Comparison of ENCODE assay signal across 9 mouse cellular contexts in genomic region chr13:34299351-34300333, GRCm38 (mm10). TPM values are rescaled to one million over a fixed set of nuclear protein-coding genes. Genes with fewer than 3 reads are reported as not detected.
DNase-seq lines count a peak whose midpoint lies in the region; ATAC-seq and TF ChIP-seq lines count a peak whose summit lies in the region.
"Had no signal": no experiment of that assay in that cellular context is flagged by ENCODE, and none has a peak within 500 bp of the region (broad histone marks: within the 10 kb centered on the region; RNA-seq: fewer than 3 reads in every experiment).

No protein-coding gene starts in this region.

- TF ChIP-seq CTCF in lung, embryonic 14.5 days (IDR thresholded peaks at IDR 0.05; ENCODE audit: low read depth) = peak; percentile 52
- TF ChIP-seq CTCF in cortical plate, adult 2 months (IDR thresholded peaks at IDR 0.05; ENCODE audit: extremely low read depth, insufficient read depth, low read length) = 0 out of 2 replicates have a peak, but pooled peaks have one; percentile 2

- H3K4me2 ChIP-seq in lung, embryonic 14.5 days = no peak overlapping the region
- no peak overlapping the region for H3K4me2 ChIP-seq in limb, embryonic 13.5 days (replicated peaks)
- H3K4me2 ChIP-seq in stomach, embryonic 16.5 days (ENCODE audit: low read depth, low read length) = no peak overlapping the region
- H3K4me2 ChIP-seq in midbrain, embryonic 16.5 days (ENCODE audit: low read length) = no peak overlapping the region
- H3K4me2 ChIP-seq: hindbrain, embryonic 15.5 days had no signal

- no peaks in the 10 kb centered on the region for H3K36me3 ChIP-seq in lung, embryonic 14.5 days (ENCODE audit: insufficient read depth)
- peaks cover 6% of the 10 kb centered on the region for H3K36me3 ChIP-seq in limb, embryonic 13.5 days
- H3K36me3 ChIP-seq in stomach, embryonic 16.5 days (ENCODE audit: control insufficient read depth, insufficient read depth, low read length) = no peaks in the 10 kb centered on the region
- H3K36me3 ChIP-seq in midbrain, embryonic 16.5 days (ENCODE audit: control insufficient read depth, insufficient read depth, low read length) = peaks cover 12% of the 10 kb centered on the region

- no peaks in the 10 kb centered on the region for H3K4me1 ChIP-seq in lung, embryonic 14.5 days (ENCODE audit: insufficient read depth)
- peaks cover 7% of the 10 kb centered on the region for H3K4me1 ChIP-seq in cortical plate, adult 2 months (ENCODE audit: control insufficient read depth, insufficient read depth, low read length)
- peaks cover 13% of the 10 kb centered on the region for H3K4me1 ChIP-seq in limb, embryonic 13.5 days
- H3K4me1 ChIP-seq in stomach, embryonic 16.5 days (ENCODE audit: control insufficient read depth, insufficient read depth, low read length) = peaks cover 4% of the 10 kb centered on the region; the same call in 1 of the 2 replicates
- peaks cover 5% of the 10 kb centered on the region; the same call in 1 of the 2 replicates for H3K4me1 ChIP-seq in midbrain, embryonic 16.5 days (ENCODE audit: control insufficient read depth, insufficient read depth, low read length)
- H3K4me1 ChIP-seq: hindbrain, embryonic 15.5 days had no signal

- DNase-seq in lung, embryonic 14.5 days = no peak
- no peak for DNase-seq in lung, postnatal 10 days
- DNase-seq in urinary bladder, adult 2 months (ENCODE audit: low spot score) = no peak
- DNase-seq: thymus, postnatal 25 days had no signal

- no peak for TF ChIP-seq POLR2A in cortical plate, adult 2 months (IDR thresholded peaks at IDR 0.05; ENCODE audit: extremely low read depth, insufficient read depth, low read length)

- H3K27me3 ChIP-seq in lung, embryonic 14.5 days (ENCODE audit: insufficient read depth, low read length) = no peaks in the 10 kb centered on the region
- no peaks in the 10 kb centered on the region for H3K27me3 ChIP-seq in limb, embryonic 13.5 days
- no peaks in the 10 kb centered on the region for H3K27me3 ChIP-seq in stomach, embryonic 16.5 days (ENCODE audit: control insufficient read depth, insufficient read depth, low read length)
- no peaks in the 10 kb centered on the region for H3K27me3 ChIP-seq in midbrain, embryonic 16.5 days (ENCODE audit: control insufficient read depth, insufficient read depth, low read depth, low read length)
- H3K27me3 ChIP-seq: hindbrain, embryonic 15.5 days had no signal

- 58% methylated on average over 7 of the region's 7 CpGs for WGBS in lung, embryonic 14.5 days
- WGBS in limb, embryonic 13.5 days = 59% methylated on average over 7 of the region's 7 CpGs
- 58% methylated on average over 7 of the region's 7 CpGs for WGBS in stomach, embryonic 16.5 days
- WGBS in midbrain, embryonic 16.5 days = 93% methylated on average over 7 of the region's 7 CpGs

- no peak overlapping the region for H3K4me3 ChIP-seq in lung, embryonic 14.5 days (ENCODE audit: low read depth, low read length)
- no peak overlapping the region for H3K4me3 ChIP-seq in cortical plate, adult 2 months (ENCODE audit: insufficient read depth, low read length)
- H3K4me3 ChIP-seq in limb, embryonic 13.5 days = no peak overlapping the region
- no peak overlapping the region for H3K4me3 ChIP-seq in stomach, embryonic 16.5 days (replicated peaks; ENCODE audit: low read length)
- H3K4me3 ChIP-seq in midbrain, embryonic 16.5 days (ENCODE audit: low read depth, low read length) = no peak overlapping the region
- H3K4me3 ChIP-seq: hindbrain, embryonic 15.5 days had no signal

- H3K9me3 ChIP-seq in lung, embryonic 14.5 days (ENCODE audit: low read depth, low read length) = no peaks in the 10 kb centered on the region
- no peaks in the 10 kb centered on the region for H3K9me3 ChIP-seq in limb, embryonic 13.5 days
- H3K9me3 ChIP-seq in stomach, embryonic 16.5 days (replicated peaks; ENCODE audit: control insufficient read depth, low read length) = no peaks in the 10 kb centered on the region
- H3K9me3 ChIP-seq in midbrain, embryonic 16.5 days (replicated peaks; ENCODE audit: control insufficient read depth, low read length, poor library complexity, severe bottlenecking) = no peaks in the 10 kb centered on the region
- H3K9me3 ChIP-seq: hindbrain, embryonic 15.5 days had no signal

- no peak overlapping the region for H3K27ac ChIP-seq in lung, embryonic 14.5 days (ENCODE audit: low read depth)
- H3K27ac ChIP-seq in cortical plate, adult 2 months (ENCODE audit: insufficient read depth, low read length) = no peak overlapping the region; the same call in 1 of the 2 replicates
- H3K27ac ChIP-seq in limb, embryonic 13.5 days = no peak overlapping the region
- H3K27ac ChIP-seq in stomach, embryonic 16.5 days (ENCODE audit: low read length) = peak overlapping the region; percentile 38; the same call in 1 of the 2 replicates
- no peak overlapping the region for H3K27ac ChIP-seq in midbrain, embryonic 16.5 days (ENCODE audit: low read length)
- H3K27ac ChIP-seq: hindbrain, embryonic 15.5 days had no signal

- ATAC-seq in lung, embryonic 14.5 days (ENCODE audit: insufficient read depth) = no peak; the same call in 1 of the 2 replicates
- peak; percentile 67; the same call in 1 of the 2 replicates for ATAC-seq in limb, embryonic 13.5 days (ENCODE audit: low FRiP score, low read depth)
- ATAC-seq in stomach, embryonic 16.5 days (ENCODE audit: insufficient read depth, low FRiP score) = peak; percentile 88
- no peak for ATAC-seq in midbrain, embryonic 16.5 days

- no peak overlapping the region for H3K9ac ChIP-seq in lung, embryonic 14.5 days
- no peak overlapping the region for H3K9ac ChIP-seq in limb, embryonic 13.5 days
- no peak overlapping the region for H3K9ac ChIP-seq in stomach, embryonic 16.5 days (ENCODE audit: low read length)
- H3K9ac ChIP-seq in midbrain, embryonic 16.5 days (ENCODE audit: low read depth, low read length) = no peak overlapping the region
- H3K9ac ChIP-seq: hindbrain, embryonic 15.5 days had no signal

RNA-seq across cellular contexts. Expression of gene Slc22a23, which starts 45.3 kb away (rescaled TPM):
- 6.7 and 7.5 TPM in 2 replicates for polyA plus RNA-seq in lung, embryonic 14.5 days (2014; fragmentation: Nextera tagmentation; extraction: Ambion mirVana)
- polyA plus RNA-seq in cortical plate, adult 2 months (2012; rRNA removed) = 48.1 and 54.4 TPM in 2 replicates
- polyA plus RNA-seq in limb, embryonic 13.5 days (2015; fragmentation: Nextera tagmentation; extraction: Ambion mirVana) = 4.2 and 4.5 TPM in 2 replicates
- polyA plus RNA-seq in stomach, embryonic 16.5 days (2015; fragmentation: Nextera tagmentation; extraction: Ambion mirVana) = 3.1 and 3.6 TPM in 2 replicates
- polyA plus RNA-seq in urinary bladder, adult 2 months (2012; rRNA removed) = 26.6 and 31.8 TPM in 2 replicates
- polyA plus RNA-seq in midbrain, embryonic 16.5 days (2015; fragmentation: Nextera tagmentation; extraction: Ambion mirVana) = 15.2 and 16.2 TPM in 2 replicates

Comparison
In these comparisons a context has a peak if more than half of its experiments do, and no peak if none do; other contexts are left out.
1. ATAC-seq: peak in limb, embryonic 13.5 days (single experiment) and stomach, embryonic 16.5 days (single experiment); none in lung, embryonic 14.5 days (single experiment) and midbrain, embryonic 16.5 days (single experiment).